Mouse (Mus musculus) liver, postnatal 0 days (tissue): Measurements from ENCODE around the gene Stt3a.

Experiments used
- CTCF ChIP-seq: sonication (generic); IDR thresholded peaks from 2 replicates; pipeline ENCODE4 v1.5.1; 2016; ENCODE audit warnings: antibody characterized with exemption, low read depth
- EP300 ChIP-seq: IDR thresholded peaks from 2 replicates; pipeline ENCODE4 v1.6.1; 2016; ENCODE audit warnings: antibody characterized with exemption, low read depth, mild to moderate bottlenecking

DNA sequence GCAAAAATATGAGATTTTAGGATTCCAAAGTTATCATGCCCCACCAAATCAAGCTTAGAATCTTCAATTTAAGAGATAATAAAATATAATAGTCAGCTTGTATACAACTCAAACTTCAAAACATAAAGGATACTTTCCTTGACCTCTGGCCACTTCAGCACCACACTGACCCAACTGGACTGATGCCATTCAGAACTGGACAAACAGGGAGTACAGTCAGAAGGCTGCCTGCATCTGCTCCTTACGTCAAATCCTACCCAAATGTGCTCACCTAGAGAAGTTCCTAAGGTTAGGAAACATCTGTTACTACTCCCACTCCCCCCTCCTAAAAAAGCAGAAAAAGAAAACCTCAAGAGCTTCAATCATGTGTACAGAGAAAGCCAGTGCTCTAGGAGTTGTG lies 28.1 kb upstream of the Stt3a start:
- TF ChIP-seq EP300 (no peak), CTCF (no peak)
